Mouse (Mus musculus): Measurements from ENCODE around the gene Insl5.

GRCm38 (mm10) chr4:103006266-103006665 is 20.4 kb downstream of the Insl5 start:
- TF ChIP-seq CTCF (IDR thresholded peaks at IDR 0.05; ENCODE audit: low read depth, low read length) (no peak), POLR2A (IDR thresholded peaks at IDR 0.05; ENCODE audit: insufficient read depth, low read length) (no peak), EP300 (IDR thresholded peaks at IDR 0.05; ENCODE audit: insufficient read depth, low read depth, low read length) (no peak)

Data from ES-Bruce4 (cell line).